ENCODE assay signal across 8 mouse cellular contexts in the genomic region with DNA sequence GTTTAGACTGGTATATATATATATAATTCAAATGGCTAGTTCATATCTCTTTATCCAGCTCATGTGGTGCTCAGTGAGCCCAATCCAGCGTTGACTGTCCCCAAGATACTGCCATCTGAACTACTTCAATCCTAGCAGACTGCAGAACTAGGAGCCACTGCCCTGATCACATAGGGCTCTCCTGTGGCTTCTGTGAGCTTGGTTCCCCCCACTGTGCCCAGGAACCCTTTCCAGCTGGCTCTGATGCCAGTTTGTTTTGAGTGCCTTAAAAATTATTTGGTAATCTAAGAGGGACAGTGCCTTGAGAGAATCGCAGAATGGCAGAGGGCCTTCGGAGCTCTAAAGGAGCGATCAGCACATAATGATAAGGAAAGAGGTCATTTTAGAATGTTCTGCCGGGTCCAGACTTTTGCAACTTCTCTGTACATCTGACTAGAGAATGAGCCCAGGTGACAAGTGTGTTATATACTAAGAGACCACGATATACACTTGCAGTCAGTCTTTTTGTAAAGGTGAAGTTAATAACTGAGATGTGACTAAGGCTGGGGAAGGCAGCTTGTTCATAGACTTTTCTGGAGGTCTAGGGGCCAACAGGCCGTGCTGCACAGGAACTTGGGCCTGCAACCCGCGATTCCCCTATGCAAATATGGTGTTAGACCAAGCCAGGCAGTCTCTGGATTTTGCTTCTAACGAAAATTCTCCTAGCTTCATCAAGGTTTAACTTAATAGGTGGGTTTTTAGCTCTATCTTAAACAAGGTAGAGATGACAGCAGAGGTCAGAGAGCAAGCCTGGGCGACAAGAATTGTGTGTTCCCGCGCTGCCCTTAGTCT. TPM values are rescaled to one million over a fixed set of nuclear protein-coding genes. Genes with fewer than 3 reads are reported as not detected.
DNase-seq lines count a peak whose midpoint lies in the region; ATAC-seq and TF ChIP-seq lines count a peak whose summit lies in the region.

No protein-coding gene starts in this region.

- H3K4me2 ChIP-seq in kidney, postnatal 0 days (ENCODE audit: low read length): peak overlapping the region; percentile 97
- H3K4me2 ChIP-seq in embryonic facial prominence, embryonic 13.5 days: peak overlapping the region; percentile 82
- H3K4me2 ChIP-seq in intestine, embryonic 14.5 days (ENCODE audit: low read length): peak overlapping the region; percentile 63
- peak overlapping the region; percentile 62 for H3K4me2 ChIP-seq in neural tube, embryonic 13.5 days

- ATAC-seq in kidney, postnatal 0 days (replicated peaks; ENCODE audit: low FRiP score, low read depth): no peak
- no peak for ATAC-seq in embryonic facial prominence, embryonic 13.5 days (ENCODE audit: insufficient number of reproducible peaks, insufficient read depth, low FRiP score, low TSS enrichment, low read depth)
- ATAC-seq in intestine, embryonic 14.5 days (replicated peaks; ENCODE audit: low FRiP score, low TSS enrichment, low read depth): no peak
- ATAC-seq in neural tube, embryonic 13.5 days (ENCODE audit: low read depth): no peak

- 34% methylated on average over 13 of the region's 13 CpGs for WGBS in kidney, postnatal 0 days
- WGBS in embryonic facial prominence, embryonic 13.5 days: 6% methylated on average over 13 of the region's 13 CpGs
- 13% methylated on average over 13 of the region's 13 CpGs for WGBS in intestine, embryonic 14.5 days
- 5% methylated on average over 13 of the region's 13 CpGs for WGBS in neural tube, embryonic 13.5 days

- H3K4me3 ChIP-seq in kidney, postnatal 0 days (replicated peaks; ENCODE audit: low read depth, low read length): peak overlapping the region; percentile 54
- peak overlapping the region; percentile 92 for H3K4me3 ChIP-seq in embryonic facial prominence, embryonic 13.5 days
- peak overlapping the region; percentile 32 for H3K4me3 ChIP-seq in intestine, embryonic 14.5 days (ENCODE audit: low read depth, low read length)
- peak overlapping the region; percentile 41 for H3K4me3 ChIP-seq in neural tube, embryonic 13.5 days

- no peak for TF ChIP-seq CTCF in kidney, postnatal 0 days (IDR thresholded peaks at IDR 0.05; ENCODE audit: low read depth)

- peaks cover 6% of the 10 kb centered on the region; the same call in 1 of the 2 replicates for H3K4me1 ChIP-seq in kidney, postnatal 0 days (replicated peaks; ENCODE audit: insufficient read depth, low read length)
- peaks cover 50% of the 10 kb centered on the region for H3K4me1 ChIP-seq in embryonic facial prominence, embryonic 13.5 days
- H3K4me1 ChIP-seq in intestine, embryonic 14.5 days (replicated peaks; ENCODE audit: control insufficient read depth, insufficient read depth, low read length): peaks cover 17% of the 10 kb centered on the region
- H3K4me1 ChIP-seq in neural tube, embryonic 13.5 days (replicated peaks): peaks cover 58% of the 10 kb centered on the region

- no peak for DNase-seq in kidney, postnatal 0 days (ENCODE audit: low spot score)
- no peak for DNase-seq in kidney, adult 11 months
- peak; percentile 61 for DNase-seq in intestine, embryonic 14.5 days (ENCODE audit: low spot score)
- no peak for DNase-seq in ovary, postnatal 14 days (ENCODE audit: low spot score)
- DNase-seq in gastrocnemius, adult 18-20 months (ENCODE audit: low spot score): no peak
- no peak for DNase-seq in frontal cortex, postnatal 25 days (ENCODE audit: low spot score in 2 of 2)

- no peaks in the 10 kb centered on the region for H3K36me3 ChIP-seq in kidney, postnatal 0 days (ENCODE audit: insufficient read depth, low read length)
- H3K36me3 ChIP-seq in embryonic facial prominence, embryonic 13.5 days: peaks cover 8% of the 10 kb centered on the region; the same call in 1 of the 2 replicates
- no peaks in the 10 kb centered on the region for H3K36me3 ChIP-seq in intestine, embryonic 14.5 days (ENCODE audit: control insufficient read depth, insufficient read depth, low read length)
- H3K36me3 ChIP-seq in neural tube, embryonic 13.5 days: no peaks in the 10 kb centered on the region

- H3K27ac ChIP-seq in kidney, postnatal 0 days: no peak overlapping the region
- H3K27ac ChIP-seq in embryonic facial prominence, embryonic 13.5 days: peak overlapping the region; percentile 100
- no peak overlapping the region for H3K27ac ChIP-seq in intestine, embryonic 14.5 days (ENCODE audit: low read depth)
- no peak overlapping the region for H3K27ac ChIP-seq in neural tube, embryonic 13.5 days (replicated peaks)

- H3K9ac ChIP-seq in kidney, postnatal 0 days (ENCODE audit: low read depth, low read length): peak overlapping the region; percentile 60; the same call in 1 of the 2 replicates
- H3K9ac ChIP-seq in embryonic facial prominence, embryonic 13.5 days: peak overlapping the region; percentile 100
- peak overlapping the region; percentile 31 for H3K9ac ChIP-seq in intestine, embryonic 14.5 days (ENCODE audit: low read length)
- H3K9ac ChIP-seq in neural tube, embryonic 13.5 days: peak overlapping the region; percentile 66

- H3K9me3 ChIP-seq in kidney, postnatal 0 days (replicated peaks; ENCODE audit: low read length): no peaks in the 10 kb centered on the region
- no peaks in the 10 kb centered on the region for H3K9me3 ChIP-seq in embryonic facial prominence, embryonic 13.5 days
- no peaks in the 10 kb centered on the region for H3K9me3 ChIP-seq in intestine, embryonic 14.5 days (ENCODE audit: control insufficient read depth, low read length)
- H3K9me3 ChIP-seq in neural tube, embryonic 13.5 days: no peaks in the 10 kb centered on the region

- peaks cover 45% of the 10 kb centered on the region for H3K27me3 ChIP-seq in kidney, postnatal 0 days (ENCODE audit: insufficient read depth, low read length)
- H3K27me3 ChIP-seq in embryonic facial prominence, embryonic 13.5 days: peaks cover 10% of the 10 kb centered on the region
- peaks cover 95% of the 10 kb centered on the region for H3K27me3 ChIP-seq in intestine, embryonic 14.5 days (replicated peaks; ENCODE audit: control insufficient read depth, insufficient read depth, low read length)
- peaks cover 100% of the 10 kb centered on the region for H3K27me3 ChIP-seq in neural tube, embryonic 13.5 days

RNA-seq across cellular contexts. Expression of a gene that starts 2.3 kb away (rescaled TPM):
- polyA plus RNA-seq in kidney, postnatal 0 days (2015; fragmentation: Nextera tagmentation; extraction: Ambion mirVana): 3.4 and 4.0 TPM in 2 replicates
- polyA plus RNA-seq in embryonic facial prominence, embryonic 13.5 days (2015; fragmentation: Nextera tagmentation; extraction: Ambion mirVana): 171 and 190 TPM in 2 replicates
- 1.2 and 2.2 TPM in 2 replicates for polyA plus RNA-seq in intestine, embryonic 14.5 days (2014; fragmentation: Nextera tagmentation; extraction: Ambion mirVana)
- 5.6 and 13.7 TPM in 2 replicates for polyA plus RNA-seq in neural tube, embryonic 13.5 days (2015; fragmentation: Nextera tagmentation; extraction: Ambion mirVana)
- total RNA-seq in gastrocnemius, adult 18-20 months (2021): 10 to 100 TPM; 43.6 to 51.3 TPM

Comparison
In these comparisons a context has a peak if more than half of its experiments do, and no peak if none do; other contexts are left out.
1. H3K4me3 ChIP-seq: peak in every context shown above with its lines; median percentile 92 in embryonic facial prominence, embryonic 13.5 days; 54 in kidney, postnatal 0 days; 41 in neural tube, embryonic 13.5 days; 32 in intestine, embryonic 14.5 days.
2. H3K9ac ChIP-seq: peak in every context shown above with its lines; median percentile 100 in embryonic facial prominence, embryonic 13.5 days; 66 in neural tube, embryonic 13.5 days; 60 in kidney, postnatal 0 days; 31 in intestine, embryonic 14.5 days.
3. RNA of a gene that starts 2.3 kb away (polyA plus RNA-seq): 171 to 190 TPM in embryonic facial prominence, embryonic 13.5 days; 5.6 to 13.7 TPM in neural tube, embryonic 13.5 days, 3.4 to 4.0 TPM in kidney, postnatal 0 days and 1.2 to 2.2 TPM in intestine, embryonic 14.5 days; every median in the first group is over 10 times any median in the second.
4. Peak in every context shown above with its lines, with median percentiles within 50 percentile points of each other: H3K4me2 ChIP-seq.